Mouse (Mus musculus) intestine, embryonic 15.5 days (tissue): ENCODE measurements around the gene C2cd4b. TPM values are rescaled to one million over a fixed set of nuclear protein-coding genes. Genes with fewer than 3 reads are reported as not detected.

Experiments
- ATAC-seq: fragments of 200-750 bp; cut with Nextera tagmentation; 2 replicates; pipeline ENCODE4 v1.8.0; 2017; ENCODE audit warnings: moderate TSS enrichment, moderate library complexity
- H3K27ac ChIP-seq: fragments of 300-500 bp; sonication (generic); 2 replicates; pipeline ENCODE4 v1.5.1; 2015; ENCODE audit warnings: mild to moderate bottlenecking, inconsistent platforms
- H3K27me3 ChIP-seq: fragments of 300-500 bp; sonication (generic); replicated peaks from 2 replicates; pipeline ENCODE4 v1.6.1; 2015; ENCODE audit warnings: inconsistent platforms
- H3K36me3 ChIP-seq: fragments of 300-500 bp; sonication (generic); 2 replicates; pipeline ENCODE4 v1.6.1; 2015; ENCODE audit warnings: inconsistent platforms
- H3K4me1 ChIP-seq: fragments of 300-500 bp; sonication (generic); replicated peaks from 2 replicates; pipeline ENCODE4 v1.6.1; 2015; ENCODE audit warnings: inconsistent platforms
- H3K4me2 ChIP-seq: fragments of 300-500 bp; sonication (generic); replicated peaks from 2 replicates; pipeline ENCODE4 v1.6.1; 2015; ENCODE audit warnings: mild to moderate bottlenecking, inconsistent platforms
- H3K4me3 ChIP-seq: fragments of 300-500 bp; sonication (generic); replicated peaks from 2 replicates; pipeline ENCODE4 v1.5.1; 2015; ENCODE audit warnings: inconsistent platforms
- H3K9ac ChIP-seq: fragments of 300-500 bp; sonication (generic); 2 replicates; pipeline ENCODE4 v1.6.1; 2015; ENCODE audit warnings: inconsistent platforms
- H3K9me3 ChIP-seq: fragments of 300-500 bp; sonication (generic); 2 replicates; pipeline ENCODE4 v1.6.1; 2016; ENCODE audit warnings: inconsistent platforms
- WGBS: fragments of 180-500 bp; shearing (Covaris S2); methylation state at CpG from one replicate; pipeline ENCODE4 v1.1.7; 2015; 5-methylcytosine and 5-hydroxymethylcytosine counted together
- polyA plus RNA-seq: library from polyadenylated mRNA; unstranded; fragments of >200 nt; fragmentation: Nextera tagmentation; extraction: Ambion mirVana; gene quantifications from 2 replicates; pipeline ENCODE4 v1.2.1, GENCODE M21; 2015

Gene C2cd4b
- polyA plus RNA-seq, 1 experiment from 2014 or later: 1.3 TPM

DNA sequence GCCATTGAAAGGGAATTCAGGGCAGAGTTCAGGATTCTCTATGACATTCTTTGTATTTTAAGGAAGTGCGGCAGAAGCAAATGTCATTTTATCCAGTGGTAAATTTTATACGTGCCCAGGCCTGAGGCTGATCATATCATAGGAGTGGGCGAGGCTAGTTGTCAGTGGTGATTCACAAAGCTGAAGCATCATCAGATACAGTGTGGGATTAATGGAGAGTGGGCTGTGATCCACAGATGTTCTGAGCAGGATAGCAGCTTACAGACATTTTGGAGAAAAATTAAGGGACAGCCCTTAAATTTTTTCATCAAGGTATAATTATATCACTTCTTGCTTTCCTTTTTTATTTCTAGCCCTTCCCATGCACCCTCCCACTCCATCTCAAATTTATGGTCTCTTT, 24.2 kb downstream of the C2cd4b start:
- no peak overlapping the region for H3K9ac ChIP-seq
- H3K36me3 ChIP-seq: no peaks in the 10 kb centered on the region
- H3K4me3 ChIP-seq: no peak overlapping the region
- no peak overlapping the region for H3K4me2 ChIP-seq
- no peaks in the 10 kb centered on the region; the same call in 1 of the 2 replicates for H3K4me1 ChIP-seq
- no peak overlapping the region for H3K27ac ChIP-seq
- 86% methylated on average over 3 of the region's 3 CpGs for WGBS
- H3K9me3 ChIP-seq: no peaks in the 10 kb centered on the region
- no peak for ATAC-seq
- H3K27me3 ChIP-seq: 0 out of 2 replicates have a peak, but pooled peaks cover 2% of the 10 kb centered on the region

DNA sequence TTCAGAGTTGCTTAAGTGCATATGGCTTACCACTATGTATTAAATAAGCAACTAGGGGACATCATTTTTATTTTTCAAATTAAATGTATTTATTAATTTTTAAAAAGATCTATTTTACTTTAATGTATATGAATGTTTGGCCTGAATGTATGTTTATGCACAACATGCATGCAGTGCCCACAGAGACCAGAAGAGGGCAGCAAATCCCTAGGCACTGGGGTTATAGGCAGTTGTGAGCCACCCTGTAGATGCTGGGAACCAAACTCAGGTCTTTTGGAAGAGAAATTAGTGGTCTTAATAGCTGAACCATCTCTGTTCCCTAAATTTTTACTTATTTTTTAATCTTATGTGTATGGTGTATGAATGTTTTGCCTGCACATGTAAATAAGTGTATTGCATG, 24.7 kb downstream of the C2cd4b start:
- H3K9ac ChIP-seq: no peak overlapping the region
- no peaks in the 10 kb centered on the region for H3K36me3 ChIP-seq
- H3K4me3 ChIP-seq: no peak overlapping the region
- no peak for ATAC-seq
- H3K9me3 ChIP-seq: no peaks in the 10 kb centered on the region
- no peak overlapping the region for H3K27ac ChIP-seq
- H3K4me2 ChIP-seq: no peak overlapping the region
- H3K4me1 ChIP-seq: no peaks in the 10 kb centered on the region
- no peaks in the 10 kb centered on the region for H3K27me3 ChIP-seq

DNA sequence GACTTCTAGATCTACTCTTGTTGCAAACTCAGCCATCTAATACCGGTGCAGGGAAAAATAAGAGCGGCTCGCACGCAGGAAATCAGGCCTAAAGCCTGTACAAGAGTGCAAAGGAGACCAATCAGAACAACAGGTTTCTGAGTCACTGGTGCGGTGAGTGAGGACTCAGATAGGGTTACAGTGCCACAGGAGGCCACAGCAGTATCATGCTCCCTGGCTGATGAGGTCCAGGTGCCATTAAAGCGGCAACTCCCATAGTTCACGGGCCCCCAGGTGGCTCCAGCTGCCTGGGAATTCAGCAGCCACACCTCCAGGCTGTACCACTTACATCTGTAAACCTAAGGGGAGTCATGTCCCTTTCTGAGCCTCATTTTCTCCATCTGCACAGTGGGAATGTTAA, 27.1 kb downstream of the C2cd4b start:
- H3K27me3 ChIP-seq: no peaks in the 10 kb centered on the region
- no peak overlapping the region for H3K27ac ChIP-seq
- H3K4me2 ChIP-seq: no peak overlapping the region
- no peaks in the 10 kb centered on the region for H3K36me3 ChIP-seq
- no peaks in the 10 kb centered on the region for H3K9me3 ChIP-seq
- no peaks in the 10 kb centered on the region for H3K4me1 ChIP-seq
- no peak overlapping the region for H3K4me3 ChIP-seq
- no peak for ATAC-seq
- WGBS: 77% methylated on average over 7 of the region's 7 CpGs
- H3K9ac ChIP-seq: no peak overlapping the region

DNA sequence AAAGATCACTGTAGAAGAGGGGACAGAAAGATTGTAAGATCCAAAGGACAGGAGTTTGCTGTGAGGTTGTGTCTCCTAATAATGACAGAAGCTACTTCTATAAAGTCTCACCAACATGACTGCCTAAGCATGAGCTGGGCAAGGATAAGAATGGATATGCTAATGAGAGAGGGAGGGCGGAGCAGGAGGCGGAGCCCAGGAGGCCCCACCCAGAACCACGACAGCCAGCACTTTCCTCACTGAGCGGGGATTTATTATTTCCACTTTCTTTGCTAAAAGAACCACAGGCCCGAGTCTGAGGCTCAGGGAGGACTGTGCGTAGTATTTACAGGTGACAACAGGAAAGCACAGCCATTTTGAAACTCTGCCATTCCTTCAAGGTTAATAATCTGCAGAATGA, 28.4 kb downstream of the C2cd4b start:
- H3K4me2 ChIP-seq: no peak overlapping the region
- no peak overlapping the region for H3K9ac ChIP-seq
- H3K27ac ChIP-seq: no peak overlapping the region
- H3K36me3 ChIP-seq: no peaks in the 10 kb centered on the region
- WGBS: 54% methylated on average over 6 of the region's 6 CpGs
- no peak overlapping the region for H3K4me3 ChIP-seq
- no peaks in the 10 kb centered on the region for H3K27me3 ChIP-seq
- H3K4me1 ChIP-seq: no peaks in the 10 kb centered on the region
- no peak for ATAC-seq
- no peaks in the 10 kb centered on the region for H3K9me3 ChIP-seq

DNA sequence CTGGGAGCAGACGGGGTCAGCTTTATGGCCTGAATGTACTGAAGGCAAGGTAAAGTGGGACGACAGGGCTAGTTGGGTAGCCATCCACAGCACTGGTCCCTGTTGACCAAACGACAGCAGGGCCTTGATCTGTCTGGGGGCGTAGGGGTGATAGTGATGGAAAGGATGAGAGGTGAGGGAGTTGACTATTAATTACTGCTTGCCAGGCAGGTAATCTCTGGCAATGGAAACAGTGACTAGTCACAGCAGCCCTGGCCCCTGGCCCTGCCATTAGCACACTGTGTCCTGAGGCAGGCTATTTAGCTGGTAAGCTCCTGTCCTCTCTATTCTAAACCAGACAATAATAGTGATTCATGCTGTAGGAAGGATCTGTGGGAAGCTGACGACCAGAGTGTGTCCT, 33.2 kb downstream of the C2cd4b start:
- WGBS: 72% methylated on average over 5 of the region's 5 CpGs
- Histone ChIP-seq H3K4me3 (no peak overlapping the region), H3K36me3 (no peaks in the 10 kb centered on the region), H3K27me3 (no peaks in the 10 kb centered on the region), H3K27ac (no peak overlapping the region), H3K9ac (no peak overlapping the region), H3K9me3 (no peaks in the 10 kb centered on the region), H3K4me1 (peaks cover 5% of the 10 kb centered on the region; the same call in 1 of the 2 replicates), H3K4me2 (no peak overlapping the region)
- no peak for ATAC-seq

DNA sequence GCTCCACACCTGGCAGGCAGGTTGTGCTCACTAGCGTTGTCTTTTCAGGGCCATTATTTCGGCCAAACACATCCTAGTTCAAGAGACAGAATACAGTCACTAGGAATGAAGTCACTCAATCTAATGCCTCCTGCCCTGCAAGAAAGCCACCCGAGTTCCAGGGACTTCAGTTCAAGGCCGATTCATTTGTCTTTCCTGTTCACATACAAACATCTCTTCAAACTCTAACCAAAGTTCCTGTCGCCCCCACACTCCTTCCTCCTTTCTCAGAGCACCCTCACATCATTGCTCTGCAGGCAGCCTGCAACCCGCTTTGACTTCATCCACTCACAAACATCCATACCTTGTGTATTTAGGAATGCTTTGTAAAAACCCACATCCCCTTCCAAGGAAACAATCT, 34.3 kb downstream of the C2cd4b start:
- H3K27me3 ChIP-seq: no peaks in the 10 kb centered on the region
- WGBS: 70% methylated on average over 6 of the region's 6 CpGs
- H3K4me3 ChIP-seq: no peak overlapping the region

DNA sequence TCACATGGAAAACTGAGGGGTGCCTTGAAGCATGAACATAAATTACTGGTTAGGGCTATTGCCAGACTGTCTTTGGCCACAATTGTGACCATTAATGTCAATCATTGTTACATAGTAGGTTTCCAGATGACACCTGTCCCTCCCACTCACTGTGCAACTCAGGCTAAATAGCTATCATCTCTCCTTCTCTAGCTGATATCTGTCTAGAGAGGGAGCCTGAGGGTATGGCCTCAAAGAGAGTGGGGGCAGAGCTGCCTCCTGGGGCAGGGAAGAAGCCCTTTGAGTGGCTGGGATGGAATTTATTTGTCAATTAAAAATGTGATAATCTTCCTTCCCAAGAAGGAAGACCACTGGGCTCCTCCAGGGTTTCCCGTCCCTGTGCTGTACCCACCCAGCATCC, 35.0 kb downstream of the C2cd4b start:
- Histone ChIP-seq H3K4me3 (no peak overlapping the region), H3K36me3 (no peaks in the 10 kb centered on the region), H3K4me2 (no peak overlapping the region), H3K9ac (no peak overlapping the region), H3K27me3 (no peaks in the 10 kb centered on the region), H3K27ac (no peak overlapping the region), H3K9me3 (no peaks in the 10 kb centered on the region), H3K4me1 (peaks cover 5% of the 10 kb centered on the region; the same call in 1 of the 2 replicates)
- ATAC-seq: no peak
- WGBS: 91% methylated on average over 1 of the region's 1 CpGs

More for the DNA sequence above, 34.3 kb downstream of the C2cd4b start:
- Histone ChIP-seq H3K36me3 (no peaks in the 10 kb centered on the region), H3K27ac (no peak overlapping the region), H3K9me3 (no peaks in the 10 kb centered on the region), H3K4me2 (no peak overlapping the region), H3K4me1 (peaks cover 5% of the 10 kb centered on the region; the same call in 1 of the 2 replicates), H3K9ac (no peak overlapping the region)
- ATAC-seq: no peak

DNA sequence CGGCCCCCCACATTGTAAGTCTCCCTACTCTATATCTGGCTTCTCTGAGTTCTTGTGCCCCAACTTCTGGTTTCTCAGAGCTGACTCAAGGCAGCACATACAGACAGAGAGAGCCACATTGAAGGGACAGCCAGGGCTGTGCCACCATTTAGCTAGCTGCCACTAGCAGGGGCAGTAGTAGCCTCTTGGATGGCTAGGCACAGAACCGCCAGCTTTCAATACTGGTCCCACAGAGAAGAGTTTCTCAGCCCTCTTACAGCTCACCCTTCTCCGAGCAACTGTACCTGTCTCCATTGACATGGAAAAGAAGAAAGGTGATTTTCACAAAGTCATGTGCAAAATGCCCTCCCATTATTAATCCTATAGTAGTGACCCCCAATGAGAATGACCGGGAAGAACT, 35.4 kb downstream of the C2cd4b start:
- Histone ChIP-seq H3K27me3 (no peaks in the 10 kb centered on the region), H3K4me3 (no peak overlapping the region), H3K9ac (no peak overlapping the region), H3K4me1 (peaks cover 5% of the 10 kb centered on the region; the same call in 1 of the 2 replicates), H3K27ac (no peak overlapping the region), H3K9me3 (no peaks in the 10 kb centered on the region), H3K36me3 (no peaks in the 10 kb centered on the region), H3K4me2 (no peak overlapping the region)
- no peak for ATAC-seq
- 82% methylated on average over 4 of the region's 4 CpGs for WGBS

DNA sequence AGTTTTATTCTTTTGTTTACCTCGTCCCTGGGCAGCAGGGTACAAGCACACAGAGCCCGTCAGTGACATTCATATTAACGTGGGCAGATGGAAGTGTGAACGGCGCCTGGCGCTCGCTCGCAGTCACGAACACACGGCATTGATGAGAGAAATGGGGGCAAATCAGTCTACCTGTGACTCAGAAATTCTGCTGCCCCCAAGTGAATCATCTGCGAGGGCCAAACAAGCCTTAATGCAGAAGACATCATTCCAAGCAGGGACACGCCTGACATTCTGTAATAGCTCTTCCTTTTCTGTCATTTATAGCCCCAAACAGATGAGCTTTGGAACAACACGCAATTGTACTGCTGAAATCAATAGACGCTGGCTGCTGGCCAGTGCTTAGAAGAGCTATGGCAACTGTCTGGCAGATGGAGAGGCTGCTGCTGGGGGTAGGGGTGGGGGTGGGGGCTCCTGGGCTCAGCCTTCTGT, 36.0 kb downstream of the C2cd4b start:
- no peak overlapping the region for H3K4me3 ChIP-seq
- H3K4me1 ChIP-seq: peaks cover 5% of the 10 kb centered on the region; the same call in 1 of the 2 replicates
- ATAC-seq: peak; percentile 63
- H3K4me2 ChIP-seq: peak overlapping the region; percentile 26; the same call in 1 of the 2 replicates
- H3K27me3 ChIP-seq: no peaks in the 10 kb centered on the region
- no peak overlapping the region for H3K27ac ChIP-seq
- H3K36me3 ChIP-seq: no peaks in the 10 kb centered on the region
- H3K9ac ChIP-seq: no peak overlapping the region
- no peaks in the 10 kb centered on the region for H3K9me3 ChIP-seq
- WGBS: 57% methylated on average over 14 of the region's 14 CpGs

DNA sequence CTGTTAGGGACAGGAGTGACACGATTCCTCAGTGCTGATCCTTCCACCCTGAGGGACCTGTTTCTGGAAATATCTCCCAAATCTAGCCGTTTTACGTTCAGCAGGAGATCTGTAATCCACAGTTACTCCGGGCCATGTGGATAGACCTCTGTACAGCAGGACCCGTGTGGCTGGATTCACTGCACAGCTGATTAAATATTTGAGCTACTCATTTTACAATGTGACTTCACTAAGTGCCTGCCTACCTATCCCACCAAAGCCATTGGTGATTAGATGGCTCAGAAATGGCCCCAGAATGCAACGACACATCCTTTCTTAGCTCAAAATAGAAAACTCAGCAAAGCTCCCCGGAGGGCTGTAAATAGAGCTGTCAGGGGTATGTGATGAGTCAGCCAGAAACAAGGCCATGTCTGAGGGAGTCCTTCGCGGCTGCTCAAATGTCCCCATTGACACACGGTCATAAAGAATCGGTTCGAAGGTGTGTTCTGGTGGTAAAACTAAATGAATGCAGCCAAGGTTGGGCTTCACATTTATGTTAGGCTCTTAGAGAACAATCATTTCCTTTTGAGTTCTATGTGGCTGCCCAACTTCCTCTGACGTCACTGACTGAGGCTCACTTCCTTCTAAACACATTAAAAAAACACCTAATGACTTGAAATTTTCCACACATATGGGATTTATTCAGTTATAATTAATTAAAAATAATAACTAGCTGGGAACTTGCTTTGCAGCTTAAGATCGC, 40.0 kb downstream of the C2cd4b start:
- Histone ChIP-seq H3K9me3 (no peaks in the 10 kb centered on the region), H3K4me3 (no peak overlapping the region), H3K4me2 (no peak overlapping the region), H3K27me3 (no peaks in the 10 kb centered on the region), H3K4me1 (peaks cover 5% of the 10 kb centered on the region; the same call in 1 of the 2 replicates), H3K36me3 (no peaks in the 10 kb centered on the region), H3K27ac (no peak overlapping the region), H3K9ac (no peak overlapping the region)
- peak; percentile 70 for ATAC-seq
- 50% methylated on average over 14 of the region's 14 CpGs for WGBS

DNA sequence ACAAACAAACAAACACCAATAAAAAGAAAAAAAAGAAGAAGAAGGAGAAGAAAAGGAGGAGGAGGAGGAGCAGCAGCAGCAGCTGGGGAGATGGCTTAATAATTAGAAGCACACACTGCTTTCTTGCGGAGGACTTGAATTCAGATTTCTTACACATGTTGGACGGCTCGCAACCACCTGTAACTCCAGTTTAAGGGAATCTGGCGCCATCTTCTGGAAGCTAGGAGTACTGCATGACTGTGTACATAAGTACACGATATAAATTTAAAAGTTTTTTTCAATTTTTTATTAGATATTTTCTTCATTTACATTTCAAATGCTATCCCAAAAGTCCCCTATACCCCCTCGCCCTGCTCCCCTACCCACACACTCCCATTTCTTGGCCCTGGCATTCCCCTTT, 43.0 kb downstream of the C2cd4b start:
- no peaks in the 10 kb centered on the region for H3K36me3 ChIP-seq
- H3K27me3 ChIP-seq: no peaks in the 10 kb centered on the region
- no peak overlapping the region for H3K9ac ChIP-seq
- H3K9me3 ChIP-seq: no peaks in the 10 kb centered on the region
- 43% methylated on average over 6 of the region's 6 CpGs for WGBS
- no peak overlapping the region for H3K4me2 ChIP-seq
- no peaks in the 10 kb centered on the region for H3K4me1 ChIP-seq
- no peak overlapping the region for H3K27ac ChIP-seq
- no peak overlapping the region for H3K4me3 ChIP-seq
- no peak for ATAC-seq

DNA sequence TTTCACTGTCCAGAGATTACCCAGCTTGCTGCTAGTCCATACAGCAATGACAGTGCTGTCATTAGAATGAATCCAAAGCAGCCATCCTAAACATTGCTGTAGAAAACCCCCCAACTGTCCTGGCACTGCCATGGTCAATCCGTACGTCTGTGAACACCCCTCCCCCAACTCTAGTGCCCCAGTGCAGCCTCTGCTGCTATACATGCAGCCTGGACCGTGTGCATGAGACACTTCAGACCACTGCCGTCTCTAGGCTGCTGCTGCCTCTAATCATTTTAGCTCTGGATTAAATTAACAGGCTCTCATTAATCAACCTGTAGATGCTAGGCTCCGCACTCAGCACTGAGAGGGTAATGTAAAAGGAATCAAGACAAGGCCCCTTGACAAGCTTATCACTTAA, 47.8 kb downstream of the C2cd4b start:
- no peak overlapping the region for H3K9ac ChIP-seq
- H3K4me3 ChIP-seq: no peak overlapping the region
- no peaks in the 10 kb centered on the region for H3K36me3 ChIP-seq
- H3K4me2 ChIP-seq: no peak overlapping the region
- no peaks in the 10 kb centered on the region for H3K9me3 ChIP-seq
- 55% methylated on average over 5 of the region's 5 CpGs for WGBS
- H3K27ac ChIP-seq: no peak overlapping the region
- ATAC-seq: no peak
- no peaks in the 10 kb centered on the region for H3K27me3 ChIP-seq
- no peaks in the 10 kb centered on the region for H3K4me1 ChIP-seq

DNA sequence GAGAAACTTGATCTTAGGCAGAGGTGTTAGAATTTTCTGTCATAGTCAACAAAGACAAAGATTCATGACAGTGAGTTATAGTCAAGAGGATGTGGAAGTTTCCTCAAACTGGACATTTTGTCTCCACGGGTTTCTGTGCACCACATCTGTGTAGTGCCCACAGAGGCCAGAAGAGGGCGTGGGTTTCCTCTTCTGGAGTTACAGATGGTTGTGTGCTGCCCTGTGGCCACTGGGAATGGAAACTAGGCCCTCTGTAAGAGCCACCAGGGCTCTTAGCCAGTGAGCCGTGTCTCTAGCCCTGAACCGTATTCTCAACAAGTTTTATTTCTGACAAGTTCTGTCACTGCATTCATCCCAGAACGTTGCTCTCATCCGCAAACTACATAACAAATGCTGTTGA, 51.3 kb downstream of the C2cd4b start:
- Histone ChIP-seq H3K9ac (no peak overlapping the region), H3K4me2 (no peak overlapping the region), H3K27ac (no peak overlapping the region), H3K4me1 (peaks cover 6% of the 10 kb centered on the region; the same call in 1 of the 2 replicates), H3K9me3 (no peaks in the 10 kb centered on the region), H3K4me3 (no peak overlapping the region), H3K36me3 (no peaks in the 10 kb centered on the region), H3K27me3 (no peaks in the 10 kb centered on the region)
- ATAC-seq: no peak
- 57% methylated on average over 6 of the region's 6 CpGs for WGBS
